Mouse (Mus musculus) erythroblast, embryonic 14.5 days (primary cell): ENCODE data around the gene Dlx3. TPM values are rescaled to one million over a fixed set of nuclear protein-coding genes. Genes with fewer than 3 reads are reported as not detected.

Experiments used
- H3K27me3 ChIP-seq: 2 replicates; pipeline ENCODE4 v1.6.1; 2012; ENCODE audit warnings: inconsistent platforms; ENCODE audit not compliant: control insufficient read depth
- H3K36me3 ChIP-seq: 2 replicates; pipeline ENCODE4 v1.6.1; 2012; ENCODE audit warnings: mild to moderate bottlenecking, inconsistent platforms; ENCODE audit not compliant: control insufficient read depth
- H3K4me1 ChIP-seq: 2 replicates; pipeline ENCODE4 v1.6.1; 2012; ENCODE audit warnings: inconsistent platforms; ENCODE audit not compliant: control insufficient read depth
- H3K4me3 ChIP-seq: replicated peaks from 2 replicates; pipeline ENCODE3; 2012; ENCODE audit warnings: moderate library complexity, mild to moderate bottlenecking, inconsistent platforms
- H3K9me3 ChIP-seq: 2 replicates; pipeline ENCODE4 v1.6.1; 2012; ENCODE audit warnings: low read length, inconsistent platforms, mixed read lengths; ENCODE audit not compliant: control insufficient read depth
- GATA1 ChIP-seq: IDR thresholded peaks from 2 replicates; pipeline ENCODE4 v1.6.1; 2012; ENCODE audit warnings: low read length, inconsistent platforms, mixed read lengths
- TAL1 ChIP-seq: IDR thresholded peaks from 3 replicates; pipeline ENCODE4 v1.6.1; 2012; ENCODE audit warnings: low read length, inconsistent platforms, mixed read lengths
- polyA plus RNA-seq: library from polyadenylated mRNA; stranded (reverse); fragments of >175 nt; gene quantifications from 2 replicates; pipeline ENCODE4 v1.2.3, GENCODE M21; 2012

The Dlx3 gene
- polyA plus RNA-seq, 1 experiment: not detected

DNA sequence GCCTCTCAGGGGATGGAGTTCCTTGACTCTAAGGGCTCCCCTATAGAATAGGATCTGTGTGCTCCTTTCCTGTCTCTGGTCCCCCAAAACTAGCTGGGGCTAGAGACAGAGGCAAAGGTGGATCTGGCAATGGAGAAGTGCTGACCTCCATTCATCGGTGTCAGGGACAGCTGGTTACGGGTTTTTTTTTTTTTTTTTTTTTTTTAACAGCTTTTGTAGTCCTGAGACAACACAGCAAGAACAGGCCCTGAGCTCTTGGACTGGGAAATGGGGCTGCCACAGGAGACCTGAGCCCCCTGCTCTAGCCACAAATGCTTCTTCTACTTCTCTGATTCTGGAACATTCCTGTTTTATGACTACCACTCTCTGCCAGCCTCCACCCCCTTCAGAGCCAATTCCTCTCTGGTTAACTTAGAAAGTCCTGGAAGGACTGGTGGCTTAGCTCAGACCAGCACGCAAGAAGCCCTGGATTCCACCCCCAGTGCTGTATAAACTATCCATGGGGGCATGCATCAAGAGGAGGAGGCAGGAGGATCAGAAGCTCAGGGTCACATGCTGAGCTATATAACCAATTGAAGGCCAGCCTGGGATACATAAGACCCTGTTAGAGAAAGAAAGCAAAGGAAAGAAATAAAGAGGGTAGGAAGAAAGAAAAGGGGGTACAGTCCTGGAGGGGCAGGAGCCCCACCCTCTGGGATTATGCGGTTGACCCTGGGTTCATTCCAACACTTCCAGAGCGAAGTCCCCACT is 21.4 kb upstream of the Dlx3 start:
- no peaks in the 10 kb centered on the region for H3K4me1 ChIP-seq
- TF ChIP-seq GATA1 (no peak), TAL1 (no peak)
- no peak overlapping the region for H3K4me3 ChIP-seq
- peaks cover 7% of the 10 kb centered on the region for H3K27me3 ChIP-seq
- peaks cover 3% of the 10 kb centered on the region; the same call in 1 of the 2 replicates for H3K9me3 ChIP-seq
- H3K36me3 ChIP-seq: no peaks in the 10 kb centered on the region

DNA sequence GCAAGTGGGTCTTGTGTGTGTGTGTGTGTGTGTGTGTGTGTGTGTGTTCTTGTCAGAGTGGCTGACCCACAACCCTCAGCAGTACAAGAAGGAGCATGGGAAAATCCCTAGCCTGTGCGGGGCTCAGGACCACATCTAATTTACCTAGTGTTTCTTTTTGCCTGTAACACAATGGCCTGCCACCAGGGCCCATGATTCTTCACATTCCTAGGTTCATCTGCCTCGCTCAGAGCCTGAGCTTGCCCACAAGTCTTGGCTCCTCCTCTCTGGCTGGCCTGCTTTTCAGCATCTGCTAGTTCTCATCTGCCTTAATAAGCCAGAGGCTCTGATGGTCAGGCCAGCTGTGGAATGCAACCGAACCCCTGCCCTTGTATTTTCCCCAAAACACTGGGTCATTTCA is 19.5 kb upstream of the Dlx3 start:
- no peaks in the 10 kb centered on the region for H3K36me3 ChIP-seq
- TF ChIP-seq GATA1: no peak
- TF ChIP-seq TAL1: no peak

DNA sequence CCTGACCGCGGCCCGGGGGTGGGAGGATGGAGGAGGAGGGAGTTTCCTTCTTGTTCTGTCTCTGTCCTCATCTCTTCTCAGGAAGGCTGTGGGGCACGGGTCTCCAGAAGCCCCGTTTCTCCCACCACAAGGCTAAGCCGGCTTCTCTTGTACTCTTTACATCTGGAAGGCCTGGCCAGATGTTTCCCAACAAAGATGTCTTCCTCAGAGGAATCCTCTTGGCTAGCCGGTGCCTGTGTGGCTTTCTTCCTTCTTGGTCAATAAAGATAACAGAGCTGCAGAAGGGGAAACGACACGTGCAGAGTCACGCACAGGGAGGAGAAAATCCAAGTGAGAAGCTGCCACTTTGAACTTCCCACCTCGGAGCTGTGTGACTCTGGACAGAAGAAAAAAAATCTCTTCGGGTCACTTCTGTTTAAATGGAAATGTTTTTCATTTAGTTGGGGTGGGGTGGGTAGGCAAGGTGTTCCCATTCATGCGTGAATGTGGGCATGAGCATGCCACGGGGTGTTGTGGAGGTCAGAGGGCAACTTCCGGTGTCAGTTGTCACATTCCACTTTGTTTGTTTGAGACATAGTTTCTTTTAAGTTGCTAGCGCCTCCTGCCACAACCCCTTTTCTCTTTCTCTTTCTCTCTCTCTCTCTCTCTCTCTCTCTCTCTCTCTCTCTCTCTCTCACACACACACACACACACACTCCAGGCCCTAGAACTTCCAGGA is 18.7 kb upstream of the Dlx3 start:
- H3K27me3 ChIP-seq: peaks cover 34% of the 10 kb centered on the region
- TF ChIP-seq GATA1 (no peak), TAL1 (no peak)
- peaks cover 3% of the 10 kb centered on the region; the same call in 1 of the 2 replicates for H3K9me3 ChIP-seq
- H3K4me3 ChIP-seq: no peak overlapping the region
- H3K36me3 ChIP-seq: no peaks in the 10 kb centered on the region
- peaks cover 2% of the 10 kb centered on the region for H3K4me1 ChIP-seq

More for the DNA sequence above, 19.5 kb upstream of the Dlx3 start:
- Histone ChIP-seq H3K4me1 (peaks cover 2% of the 10 kb centered on the region), H3K4me3 (no peak overlapping the region), H3K9me3 (peaks cover 3% of the 10 kb centered on the region; the same call in 1 of the 2 replicates), H3K27me3 (peaks cover 26% of the 10 kb centered on the region)

DNA sequence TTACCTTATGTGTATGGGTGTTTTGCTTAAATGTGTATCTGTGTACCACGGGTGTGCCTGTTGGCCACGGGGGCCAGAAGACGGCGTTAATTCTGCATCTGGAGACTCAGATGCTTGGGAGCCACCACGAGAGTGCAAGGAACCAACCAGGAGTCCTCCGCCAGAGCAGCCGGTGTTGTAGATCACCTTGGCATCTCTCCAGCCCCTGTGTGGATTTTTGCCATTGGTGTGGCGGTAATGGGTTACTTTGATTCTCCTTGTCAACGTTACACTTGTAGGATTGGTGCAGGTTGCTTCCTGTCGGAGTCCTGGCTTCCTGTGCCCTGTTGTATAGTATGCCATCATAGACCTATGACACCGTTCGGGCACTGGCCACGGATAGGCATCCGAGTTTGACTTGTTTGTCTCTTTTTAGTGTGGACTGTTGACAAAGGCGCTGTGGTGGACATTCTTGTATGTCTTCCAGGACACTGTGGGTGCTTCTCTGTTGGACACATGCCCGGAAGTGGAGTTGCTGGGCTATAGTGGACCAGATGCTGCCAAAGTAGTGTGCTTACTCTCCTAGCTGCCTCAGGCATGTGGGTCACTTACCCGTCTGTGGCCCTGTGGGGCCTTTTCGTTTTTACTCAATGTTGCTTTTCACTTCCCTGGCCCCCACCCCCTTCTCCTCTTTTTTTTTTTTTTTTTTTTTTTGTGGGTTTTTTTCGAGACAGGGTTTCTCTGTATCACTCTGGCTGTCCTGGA is 17.6 kb upstream of the Dlx3 start:
- Histone ChIP-seq H3K9me3 (peaks cover 3% of the 10 kb centered on the region; the same call in 1 of the 2 replicates), H3K4me1 (peaks cover 2% of the 10 kb centered on the region), H3K27me3 (peaks cover 41% of the 10 kb centered on the region), H3K36me3 (no peaks in the 10 kb centered on the region), H3K4me3 (no peak overlapping the region)
- TF ChIP-seq TAL1: no peak
- TF ChIP-seq GATA1: no peak

DNA sequence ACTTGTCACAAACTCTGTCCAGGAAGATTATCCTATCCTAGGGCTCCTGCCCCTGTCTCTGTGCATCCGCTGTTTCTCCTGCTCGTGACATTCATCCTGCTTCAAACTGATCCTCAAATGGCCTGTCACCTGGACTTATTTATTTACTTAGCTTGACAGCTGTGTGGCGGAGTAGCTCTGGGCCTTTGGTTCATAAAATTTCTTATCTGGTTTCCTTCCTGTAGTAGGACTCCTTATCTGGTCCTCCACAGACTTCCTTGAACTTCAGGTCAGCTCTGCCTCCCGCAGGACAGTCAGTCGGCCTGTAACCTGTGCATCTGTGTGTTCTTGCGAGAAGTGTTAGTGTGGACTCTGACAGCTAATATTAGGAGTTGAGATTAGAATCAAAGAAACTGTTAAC is 15.7 kb upstream of the Dlx3 start:
- peaks cover 3% of the 10 kb centered on the region; the same call in 1 of the 2 replicates for H3K9me3 ChIP-seq
- peaks cover 41% of the 10 kb centered on the region for H3K27me3 ChIP-seq
- H3K36me3 ChIP-seq: no peaks in the 10 kb centered on the region
- no peak for TF ChIP-seq GATA1
- TF ChIP-seq TAL1: no peak
- H3K4me1 ChIP-seq: peaks cover 2% of the 10 kb centered on the region
- H3K4me3 ChIP-seq: no peak overlapping the region

DNA sequence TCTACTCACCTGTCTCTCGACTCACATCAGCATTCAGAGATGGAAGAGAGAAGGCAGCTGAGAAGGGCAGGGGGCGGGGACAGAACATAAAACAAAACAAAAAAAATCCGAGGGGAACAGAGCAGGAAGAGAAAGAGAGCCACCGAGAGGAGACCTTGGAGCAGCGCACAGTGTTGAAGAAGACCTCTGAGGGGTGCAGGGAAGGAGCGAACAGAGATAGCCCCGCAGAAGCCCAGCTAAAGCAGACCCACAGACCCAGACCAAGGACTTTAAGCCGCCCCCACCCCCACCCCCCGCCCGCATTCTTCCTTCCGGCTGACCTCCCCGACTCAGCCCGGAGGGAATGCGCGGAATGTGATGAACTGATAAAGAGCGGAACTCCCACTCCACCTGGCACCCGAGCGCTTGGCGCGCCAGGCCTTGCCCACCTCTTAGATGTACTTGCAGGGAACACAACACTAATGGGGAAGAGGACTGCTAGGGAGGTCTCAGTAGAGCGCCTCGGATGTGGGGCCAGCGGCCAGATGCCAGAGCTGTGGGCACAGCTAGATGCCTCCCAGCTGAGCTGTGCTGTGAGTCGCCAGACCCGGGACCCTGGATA is 14.5 kb upstream of the Dlx3 start:
- Histone ChIP-seq H3K4me3 (no peak overlapping the region), H3K9me3 (peaks cover 3% of the 10 kb centered on the region; the same call in 1 of the 2 replicates), H3K36me3 (no peaks in the 10 kb centered on the region), H3K27me3 (peaks cover 41% of the 10 kb centered on the region), H3K4me1 (peaks cover 2% of the 10 kb centered on the region)
- TF ChIP-seq GATA1: no peak
- no peak for TF ChIP-seq TAL1

DNA sequence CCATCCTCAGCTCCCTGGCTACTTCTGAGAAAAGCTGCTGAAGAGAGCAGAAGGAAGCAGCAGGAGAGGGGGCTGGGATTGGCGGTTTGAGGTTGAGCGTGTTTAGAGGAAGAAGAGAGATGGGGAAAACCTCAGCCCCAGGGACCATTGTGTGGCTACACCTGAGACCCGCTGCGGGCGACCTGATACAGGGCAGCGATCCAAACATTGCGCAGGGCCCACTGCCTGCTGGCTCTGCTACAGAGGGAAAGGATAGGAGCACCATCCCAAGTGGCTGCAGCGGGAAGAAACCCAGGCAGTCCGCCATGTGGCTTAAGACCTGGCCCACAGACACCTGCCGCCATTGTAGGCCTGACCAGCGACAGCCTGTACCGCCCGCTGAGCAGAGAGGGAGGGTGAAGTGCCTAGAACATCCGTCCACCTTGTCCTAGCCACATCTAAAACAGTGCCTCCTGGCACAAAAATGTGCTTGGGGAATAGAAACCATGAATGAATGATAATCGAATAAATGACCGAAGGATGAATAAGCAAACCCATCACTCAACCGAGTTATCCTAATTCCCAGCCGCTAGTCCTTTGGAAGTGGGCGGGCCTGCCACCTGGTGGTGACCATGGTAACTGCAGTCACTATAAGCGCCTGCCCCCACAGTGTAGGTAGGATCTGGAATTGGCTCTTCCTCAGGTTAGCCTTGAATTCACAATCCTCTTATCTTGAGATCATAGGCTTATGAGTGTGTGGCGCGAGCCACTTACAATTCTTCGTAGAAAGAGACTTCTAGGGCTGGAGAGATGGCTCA is 13.3 kb upstream of the Dlx3 start:
- H3K4me3 ChIP-seq: no peak overlapping the region
- peaks cover 36% of the 10 kb centered on the region for H3K27me3 ChIP-seq
- H3K4me1 ChIP-seq: peaks cover 2% of the 10 kb centered on the region
- TF ChIP-seq TAL1: no peak
- no peak for TF ChIP-seq GATA1
- H3K36me3 ChIP-seq: no peaks in the 10 kb centered on the region
- peaks cover 3% of the 10 kb centered on the region; the same call in 1 of the 2 replicates for H3K9me3 ChIP-seq

DNA sequence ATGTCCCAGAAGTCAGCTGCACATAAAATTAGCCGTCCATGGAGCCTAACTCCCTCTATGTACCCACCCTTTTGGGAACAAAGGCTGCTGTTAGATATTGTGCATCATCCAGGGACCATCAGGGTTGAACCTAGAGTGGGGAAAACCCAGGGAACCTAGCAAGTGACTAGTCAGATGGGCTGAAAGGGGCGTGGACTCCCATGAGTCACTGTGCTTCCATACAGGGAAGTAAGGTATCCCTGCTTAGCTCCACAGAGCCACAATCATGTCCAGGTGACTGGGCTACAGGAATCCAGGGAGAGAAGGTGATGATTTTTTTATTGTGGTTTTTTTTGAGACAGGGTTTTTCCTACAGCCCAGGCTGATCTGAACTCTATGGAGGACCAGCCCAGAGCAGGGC is 10.9 kb upstream of the Dlx3 start:
- no peaks in the 10 kb centered on the region for H3K36me3 ChIP-seq
- no peak for TF ChIP-seq TAL1
- no peak for TF ChIP-seq GATA1
- H3K4me1 ChIP-seq: peaks cover 2% of the 10 kb centered on the region
- no peak overlapping the region for H3K4me3 ChIP-seq
- no peaks in the 10 kb centered on the region for H3K9me3 ChIP-seq
- peaks cover 29% of the 10 kb centered on the region for H3K27me3 ChIP-seq
